Mouse (Mus musculus) kidney, postnatal 0 days (tissue): ENCODE measurements at regions not wholly inside any gene's neighbourhood (a gene's known extent, or its start where the extent isn't known, plus 50 kb on each side); places are given as distances from the start of the nearest gene placed in this dataset.
"Not testable (repeated sequence)": the region's sequence is repeated elsewhere in the genome, so short reads cannot be mapped to it uniquely, and the experiment has no call there.

Experiments
- ATAC-seq: fragments of 200-750 bp; cut with Nextera tagmentation; replicated peaks from 2 replicates; pipeline ENCODE4 v1.8.0; 2017; ENCODE audit warnings: low read depth, moderate number of reproducible peaks, moderate TSS enrichment, moderate library complexity; ENCODE audit not compliant: low FRiP score
- DNase-seq: peaks from one replicate; pipeline ENCODE4 v3.0.0-alpha.2; 2016; ENCODE audit warnings: low spot score
- H3K27ac ChIP-seq: fragments of 300-500 bp; sonication (generic); 2 replicates; pipeline ENCODE4 v1.5.1; 2014; ENCODE audit warnings: mild to moderate bottlenecking
- H3K27me3 ChIP-seq: fragments of 300-500 bp; sonication (generic); 2 replicates; pipeline ENCODE4 v1.6.1; 2014; ENCODE audit warnings: low read length, mixed read lengths; ENCODE audit not compliant: insufficient read depth
- H3K36me3 ChIP-seq: fragments of 300-500 bp; sonication (generic); 2 replicates; pipeline ENCODE4 v1.6.1; 2014; ENCODE audit warnings: low read length, mixed read lengths; ENCODE audit not compliant: insufficient read depth
- H3K4me1 ChIP-seq: fragments of 300-500 bp; sonication (generic); replicated peaks from 2 replicates; pipeline ENCODE4 v1.6.1; 2014; ENCODE audit warnings: antibody characterized with exemption, low read length, mixed read lengths; ENCODE audit not compliant: insufficient read depth
- H3K4me2 ChIP-seq: fragments of 300-500 bp; sonication (generic); 2 replicates; pipeline ENCODE4 v1.6.1; 2014; ENCODE audit warnings: mild to moderate bottlenecking, low read length, moderate library complexity, mixed read lengths
- H3K4me3 ChIP-seq: fragments of 300-500 bp; sonication (generic); replicated peaks from 2 replicates; pipeline ENCODE4 v1.5.1; 2014; ENCODE audit warnings: low read depth, low read length
- H3K9ac ChIP-seq: fragments of 300-500 bp; sonication (generic); 2 replicates; pipeline ENCODE4 v1.6.1; 2014; ENCODE audit warnings: low read depth, low read length
- H3K9me3 ChIP-seq: fragments of 300-500 bp; sonication (generic); replicated peaks from 2 replicates; pipeline ENCODE4 v1.6.1; 2016; ENCODE audit warnings: low read length, inconsistent platforms, mixed read lengths
- CTCF ChIP-seq: IDR thresholded peaks from 2 replicates; pipeline ENCODE4 v1.5.1; 2016; ENCODE audit warnings: antibody characterized with exemption, low read depth, mild to moderate bottlenecking, moderate library complexity
- WGBS: fragments of 180-500 bp; shearing (Covaris S2); extraction: QIAGEN DNeasy Blood & Tissue Kit; methylation state at CpG from one replicate; pipeline ENCODE4 v1.1.7; 2014; 5-methylcytosine and 5-hydroxymethylcytosine counted together

DNA sequence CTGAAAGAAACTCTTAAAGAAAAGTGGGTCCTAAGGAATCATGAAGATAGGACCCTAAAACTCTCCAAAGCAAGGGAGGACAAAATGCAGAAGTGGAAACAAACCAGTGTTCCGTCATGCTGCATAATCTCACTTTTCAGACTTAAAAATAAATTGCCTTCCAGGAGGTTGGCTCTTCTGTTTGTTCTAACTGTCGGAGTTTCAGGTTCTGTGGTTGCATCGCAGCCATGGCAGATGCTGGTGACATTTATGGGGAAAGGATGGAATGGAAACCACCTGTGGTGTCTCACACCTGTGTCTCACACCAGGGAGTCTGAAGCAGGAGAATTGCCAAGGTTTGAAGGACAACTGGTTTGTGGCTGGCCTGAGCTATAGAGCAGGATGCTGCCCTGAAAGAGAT is 50.9 kb upstream of the Hivep1 start:
- Histone ChIP-seq H3K27me3 (no peaks in the 10 kb centered on the region), H3K36me3 (no peaks in the 10 kb centered on the region), H3K9ac (no peak overlapping the region), H3K9me3 (no peaks in the 10 kb centered on the region), H3K4me2 (no peak overlapping the region), H3K4me3 (no peak overlapping the region), H3K4me1 (no peaks in the 10 kb centered on the region), H3K27ac (no peak overlapping the region)
- DNase-seq (no peak), ATAC-seq (no peak)
- 53% methylated on average over 3 of the region's 3 CpGs for WGBS
- TF ChIP-seq CTCF: no peak

DNA sequence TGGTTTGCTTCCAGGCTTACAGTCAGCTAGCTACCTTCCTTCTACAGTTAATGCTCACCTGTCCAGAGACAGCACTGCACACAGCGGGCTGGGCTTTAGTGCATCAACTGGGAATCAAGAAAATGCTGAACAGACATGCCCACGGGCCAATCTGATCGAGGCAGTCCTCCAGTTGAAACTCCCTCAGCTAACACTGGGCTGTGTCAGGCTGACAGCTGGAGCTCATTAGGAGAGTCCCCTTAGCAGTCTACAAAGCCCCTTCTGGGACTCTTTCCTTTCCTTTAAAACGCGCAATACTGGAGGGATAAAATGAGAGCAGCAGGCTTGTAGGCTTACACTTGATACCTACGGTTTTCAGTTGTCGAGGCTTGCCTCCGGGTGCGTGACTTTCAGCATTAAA is 53.9 kb upstream of the Hivep1 start:
- Histone ChIP-seq H3K9me3 (no peaks in the 10 kb centered on the region), H3K4me2 (peak overlapping the region; percentile 21; the same call in 1 of the 2 replicates), H3K4me1 (no peaks in the 10 kb centered on the region), H3K27me3 (no peaks in the 10 kb centered on the region), H3K36me3 (no peaks in the 10 kb centered on the region), H3K27ac (no peak overlapping the region), H3K4me3 (no peak overlapping the region), H3K9ac (no peak overlapping the region)
- ATAC-seq (no peak), DNase-seq (peak; percentile 64)
- TF ChIP-seq CTCF: no peak
- WGBS: 45% methylated on average over 9 of the region's 9 CpGs

DNA sequence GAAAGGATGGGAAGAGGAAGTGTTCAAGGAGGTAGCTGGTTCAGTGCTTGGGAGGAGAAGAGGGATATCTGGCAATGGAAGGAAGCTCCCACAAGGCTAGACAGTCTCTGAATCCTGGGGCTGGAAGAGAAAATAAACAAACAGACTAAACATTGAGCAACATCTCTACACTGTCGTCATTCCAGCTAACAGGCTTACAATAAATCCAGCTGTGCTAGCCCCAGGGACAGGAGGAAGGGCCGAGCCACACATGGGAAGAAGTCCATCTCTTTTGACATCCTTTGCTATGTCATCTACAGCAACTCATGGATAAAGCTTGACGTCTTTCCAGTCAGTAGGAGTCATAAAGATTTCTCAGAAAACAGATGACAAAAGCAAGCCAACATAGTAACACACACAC is 57.7 kb upstream of the Hivep1 start:
- Histone ChIP-seq H3K4me2 (no peak overlapping the region), H3K9ac (no peak overlapping the region), H3K27me3 (no peaks in the 10 kb centered on the region), H3K4me1 (no peaks in the 10 kb centered on the region), H3K4me3 (no peak overlapping the region), H3K36me3 (no peaks in the 10 kb centered on the region), H3K27ac (no peak overlapping the region), H3K9me3 (no peaks in the 10 kb centered on the region)
- DNase-seq (no peak), ATAC-seq (no peak)
- WGBS: 62% methylated on average over 3 of the region's 3 CpGs
- no peak for TF ChIP-seq CTCF

GRCm38 (mm10) chr13:41975918-41976317 is 75.9 kb upstream of the Hivep1 start:
- Histone ChIP-seq H3K9me3 (no peaks in the 10 kb centered on the region), H3K27me3 (no peaks in the 10 kb centered on the region), H3K4me3 (no peak overlapping the region), H3K9ac (no peak overlapping the region), H3K4me2 (no peak overlapping the region), H3K36me3 (no peaks in the 10 kb centered on the region), H3K27ac (no peak overlapping the region), H3K4me1 (no peaks in the 10 kb centered on the region)
- WGBS: 46% methylated on average over 3 of the region's 3 CpGs
- DNase-seq: no peak
- no peak for ATAC-seq
- no peak for TF ChIP-seq CTCF

- no peaks in the 10 kb centered on the region for H3K9me3 ChIP-seq
These were observed 88.9 kb upstream of the Hivep1 start for GRCm38 (mm10) chr13:41962915-41963314.

GRCm38 (mm10) chr13:41960960-41961359 is 90.9 kb upstream of the Hivep1 start:
- not testable (repeated sequence) for ATAC-seq, DNase-seq, H3K9me3 ChIP-seq, H3K9ac ChIP-seq, H3K27ac ChIP-seq, H3K36me3 ChIP-seq, H3K27me3 ChIP-seq, H3K4me3 ChIP-seq, H3K4me1 ChIP-seq, H3K4me2 ChIP-seq
- whole genome bisulfite sequencing: 83% methylated on average over 3 of the region's 3 CpGs

More at GRCm38 (mm10) chr13:41962915-41963314, 88.9 kb upstream of the Hivep1 start:
- Histone ChIP-seq H3K27me3 (no peaks in the 10 kb centered on the region), H3K9ac (no peak overlapping the region), H3K4me1 (no peaks in the 10 kb centered on the region), H3K27ac (no peak overlapping the region), H3K4me3 (no peak overlapping the region), H3K36me3 (no peaks in the 10 kb centered on the region), H3K4me2 (no peak overlapping the region)
- ATAC-seq (no peak), DNase-seq (no peak)
- WGBS: 75% methylated on average over 3 of the region's 3 CpGs
- TF ChIP-seq CTCF: no peak

DNA sequence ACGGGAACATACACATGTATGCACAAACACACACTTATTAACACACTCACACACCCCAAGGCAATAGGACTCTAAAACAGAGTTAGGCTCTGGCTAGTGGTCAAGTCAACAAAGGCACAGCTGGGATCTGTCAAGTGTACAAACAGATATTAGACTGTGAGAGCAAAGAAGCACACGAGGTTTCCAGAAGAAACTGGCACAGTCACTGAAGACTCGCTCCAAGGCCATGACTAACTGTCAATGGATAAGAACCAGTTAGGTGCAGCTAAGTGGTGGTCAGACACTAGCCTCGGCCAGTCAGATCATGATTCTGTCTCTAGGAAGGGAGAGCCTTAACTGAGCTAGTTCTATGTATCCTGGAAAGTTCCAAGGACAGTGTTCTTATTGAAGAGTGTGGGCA is 93.9 kb upstream of the Hivep1 start:
- ATAC-seq (no peak), DNase-seq (peak; percentile 62)
- H3K9ac ChIP-seq: no peak overlapping the region
- H3K27me3 ChIP-seq: no peaks in the 10 kb centered on the region
- no peaks in the 10 kb centered on the region for H3K4me1 ChIP-seq
- H3K27ac ChIP-seq: no peak overlapping the region
- no peak overlapping the region for H3K4me2 ChIP-seq
- no peak for TF ChIP-seq CTCF
- no peaks in the 10 kb centered on the region for H3K9me3 ChIP-seq
- no peaks in the 10 kb centered on the region for H3K36me3 ChIP-seq
- H3K4me3 ChIP-seq: no peak overlapping the region
- WGBS: 56% methylated on average over 4 of the region's 4 CpGs
